Mouse (Mus musculus) neural tube, embryonic 13.5 days (tissue): ENCODE measurements around the gene Rbfox1. TPM values are rescaled to one million over a fixed set of nuclear protein-coding genes. Genes with fewer than 3 reads are reported as not detected.

Experiments
- ATAC-seq: fragments of 200-750 bp; cut with Nextera tagmentation; 2 replicates; pipeline ENCODE4 v1.8.0; 2017; ENCODE audit warnings: low read depth, mild to moderate bottlenecking, moderate TSS enrichment, moderate library complexity
- H3K27ac ChIP-seq: fragments of 300-500 bp; sonication (generic); replicated peaks from 2 replicates; pipeline ENCODE4 v1.5.1; 2015; ENCODE audit warnings: moderate library complexity, mild to moderate bottlenecking, inconsistent platforms
- H3K27me3 ChIP-seq: fragments of 300-500 bp; sonication (generic); 2 replicates; pipeline ENCODE4 v1.6.1; 2015; ENCODE audit warnings: mild to moderate bottlenecking, inconsistent platforms
- H3K36me3 ChIP-seq: fragments of 300-500 bp; sonication (generic); 2 replicates; pipeline ENCODE4 v1.6.1; 2015; ENCODE audit warnings: mild to moderate bottlenecking, inconsistent platforms
- H3K4me1 ChIP-seq: fragments of 300-500 bp; sonication (generic); replicated peaks from 2 replicates; pipeline ENCODE4 v1.6.1; 2015; ENCODE audit warnings: inconsistent platforms
- H3K4me2 ChIP-seq: fragments of 300-500 bp; sonication (generic); 2 replicates; pipeline ENCODE4 v1.6.1; 2015; ENCODE audit warnings: inconsistent platforms, mild to moderate bottlenecking, moderate library complexity
- H3K4me3 ChIP-seq: fragments of 300-500 bp; sonication (generic); 2 replicates; pipeline ENCODE4 v1.5.1; 2015; ENCODE audit warnings: mild to moderate bottlenecking, inconsistent platforms
- H3K9ac ChIP-seq: fragments of 300-500 bp; sonication (generic); 2 replicates; pipeline ENCODE4 v1.6.1; 2015; ENCODE audit warnings: moderate library complexity, mild to moderate bottlenecking, inconsistent platforms
- H3K9me3 ChIP-seq: fragments of 300-500 bp; sonication (generic); 2 replicates; pipeline ENCODE4 v1.6.1; 2016; ENCODE audit warnings: inconsistent platforms
- WGBS: fragments of 180-500 bp; shearing (Covaris S2); methylation state at CpG from one replicate; pipeline ENCODE4 v1.1.7; 2015; 5-methylcytosine and 5-hydroxymethylcytosine counted together
- polyA plus RNA-seq: library from polyadenylated mRNA; unstranded; fragments of >200 nt; fragmentation: Nextera tagmentation; extraction: Ambion mirVana; gene quantifications from 2 replicates; pipeline ENCODE4 v1.2.1, GENCODE M21; 2015

Gene Rbfox1
- polyA plus RNA-seq, 1 experiment from 2014 or later, result 229 TPM

GRCm38 (mm10) chr16:6712341-6712740 is 827.2 kb downstream of the Rbfox1 start:
- Histone ChIP-seq H3K27ac (no peak overlapping the region), H3K4me1 (peaks cover 6% of the 10 kb centered on the region), H3K36me3 (no peaks in the 10 kb centered on the region), H3K27me3 (no peaks in the 10 kb centered on the region), H3K9me3 (no peaks in the 10 kb centered on the region), H3K4me3 (no peak overlapping the region), H3K9ac (no peak overlapping the region), H3K4me2 (no peak overlapping the region)
- no peak for ATAC-seq
- 95% methylated on average over 1 of the region's 1 CpGs for WGBS

DNA sequence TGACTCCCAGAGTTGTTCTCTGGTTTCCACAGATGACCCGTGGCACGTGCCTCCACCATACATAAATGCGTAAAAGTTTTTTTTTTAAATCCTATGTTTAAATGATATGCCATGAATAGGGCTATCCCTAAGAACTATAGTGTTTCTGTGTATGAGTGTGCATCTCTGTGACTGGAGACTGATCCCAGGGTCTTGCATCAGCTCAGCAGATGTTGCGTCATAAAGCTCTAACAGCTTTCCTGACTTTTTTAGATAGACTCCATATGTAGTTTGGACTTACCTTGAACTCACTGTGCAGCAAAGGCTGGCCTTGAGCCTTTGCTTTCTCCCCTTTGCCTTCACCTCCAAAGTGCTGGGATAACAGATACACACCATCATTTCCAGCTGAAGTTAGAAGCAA is 830.1 kb downstream of the Rbfox1 start:
- no peak overlapping the region for H3K4me3 ChIP-seq
- no peaks in the 10 kb centered on the region for H3K27me3 ChIP-seq
- no peak overlapping the region for H3K4me2 ChIP-seq
- no peaks in the 10 kb centered on the region for H3K36me3 ChIP-seq
- no peaks in the 10 kb centered on the region for H3K9me3 ChIP-seq
- H3K9ac ChIP-seq, result no peak overlapping the region
- H3K27ac ChIP-seq, result no peak overlapping the region
- ATAC-seq, result no peak
- peaks cover 6% of the 10 kb centered on the region for H3K4me1 ChIP-seq
- WGBS, result 91% methylated on average over 4 of the region's 4 CpGs

DNA sequence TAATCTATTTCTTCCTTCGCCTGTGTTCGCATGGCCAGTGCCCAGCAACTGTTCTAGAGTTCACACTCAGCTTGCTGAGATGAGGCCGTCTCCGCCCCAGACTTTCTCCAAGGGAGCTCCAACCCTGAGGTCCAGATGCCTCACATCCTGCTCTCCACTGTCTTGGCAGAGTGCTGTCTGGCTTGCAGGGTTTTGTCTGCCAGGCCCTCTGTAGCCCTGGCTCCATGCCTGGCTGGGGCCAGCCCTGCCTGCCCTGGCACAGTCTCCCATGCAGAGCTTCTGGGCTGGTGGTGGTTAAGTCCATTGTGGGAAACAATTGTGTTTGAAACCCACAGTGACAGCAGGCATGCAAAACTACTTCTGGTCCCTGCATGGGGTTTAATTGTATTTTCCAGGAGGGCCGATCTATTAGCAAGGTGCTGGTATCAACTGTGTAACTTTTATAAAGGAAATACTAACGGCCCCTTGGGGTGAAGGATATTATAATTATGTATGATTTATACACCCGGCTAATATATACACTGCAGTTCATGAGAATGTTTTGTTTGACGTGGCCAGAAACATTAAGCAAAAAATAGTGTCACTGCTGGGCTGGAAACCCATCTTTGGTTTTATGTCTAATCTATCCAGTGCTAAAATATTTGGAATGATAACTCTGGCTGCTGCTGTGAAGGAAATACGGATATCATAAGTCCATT is 831.2 kb downstream of the Rbfox1 start:
- ATAC-seq, result peak; percentile 59
- H3K27me3 ChIP-seq, result no peaks in the 10 kb centered on the region
- WGBS, result 74% methylated on average over 9 of the region's 9 CpGs
- H3K4me1 ChIP-seq, result peaks cover 6% of the 10 kb centered on the region
- no peaks in the 10 kb centered on the region for H3K36me3 ChIP-seq
- no peaks in the 10 kb centered on the region for H3K9me3 ChIP-seq
- H3K9ac ChIP-seq, result no peak overlapping the region
- H3K4me2 ChIP-seq, result no peak overlapping the region
- H3K4me3 ChIP-seq, result no peak overlapping the region
- no peak overlapping the region for H3K27ac ChIP-seq

GRCm38 (mm10) chr16:6719027-6719426 is 833.9 kb downstream of the Rbfox1 start:
- H3K4me3 ChIP-seq, result no peak overlapping the region
- no peaks in the 10 kb centered on the region for H3K9me3 ChIP-seq
- no peak overlapping the region for H3K4me2 ChIP-seq
- peaks cover 8% of the 10 kb centered on the region for H3K4me1 ChIP-seq
- H3K36me3 ChIP-seq, result no peaks in the 10 kb centered on the region
- ATAC-seq, result no peak
- H3K9ac ChIP-seq, result no peak overlapping the region
- H3K27ac ChIP-seq, result peak overlapping the region; percentile 67
- 65% methylated on average over 8 of the region's 8 CpGs for WGBS
- no peaks in the 10 kb centered on the region for H3K27me3 ChIP-seq

- 73% methylated on average over 4 of the region's 4 CpGs for WGBS
- Histone ChIP-seq H3K4me2 (no peak overlapping the region), H3K9me3 (no peaks in the 10 kb centered on the region), H3K27me3 (no peaks in the 10 kb centered on the region), H3K9ac (no peak overlapping the region), H3K36me3 (no peaks in the 10 kb centered on the region), H3K27ac (no peak overlapping the region), H3K4me3 (no peak overlapping the region), H3K4me1 (no peaks in the 10 kb centered on the region)
- no peak for ATAC-seq
These were observed 847.5 kb downstream of the Rbfox1 start for GRCm38 (mm10) chr16:6732646-6733045.

DNA sequence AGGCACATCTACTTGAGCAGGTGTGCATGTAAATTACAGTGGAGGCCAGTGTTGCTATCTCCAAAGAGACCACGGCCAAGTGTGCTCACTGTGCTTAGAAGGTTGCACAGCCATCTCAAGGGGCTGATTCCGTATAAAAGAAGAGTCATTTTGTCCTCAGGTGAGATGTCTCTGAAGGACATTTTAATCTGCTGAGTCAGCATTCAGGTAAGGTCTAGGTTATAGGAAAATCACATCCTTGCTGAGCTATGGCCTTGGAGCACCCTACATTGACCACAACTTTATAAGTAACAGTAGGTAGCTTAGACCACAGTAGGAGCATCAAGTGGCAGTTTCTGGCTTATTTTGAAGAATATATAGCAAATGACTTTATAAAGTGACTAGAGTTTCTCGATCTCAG is 848.3 kb downstream of the Rbfox1 start:
- no peak for ATAC-seq
- 92% methylated on average over 3 of the region's 3 CpGs for WGBS

GRCm38 (mm10) chr16:6736566-6736965 is 851.4 kb downstream of the Rbfox1 start:
- 88% methylated on average over 2 of the region's 2 CpGs for WGBS
- no peaks in the 10 kb centered on the region for H3K9me3 ChIP-seq
- no peaks in the 10 kb centered on the region for H3K4me1 ChIP-seq
- ATAC-seq, result no peak
- no peaks in the 10 kb centered on the region for H3K36me3 ChIP-seq
- H3K9ac ChIP-seq, result no peak overlapping the region
- H3K27ac ChIP-seq, result no peak overlapping the region
- no peak overlapping the region for H3K4me2 ChIP-seq
- H3K4me3 ChIP-seq, result no peak overlapping the region
- H3K27me3 ChIP-seq, result no peaks in the 10 kb centered on the region

More for the DNA sequence above, 848.3 kb downstream of the Rbfox1 start:
- H3K36me3 ChIP-seq, result no peaks in the 10 kb centered on the region
- no peaks in the 10 kb centered on the region for H3K4me1 ChIP-seq
- no peaks in the 10 kb centered on the region for H3K9me3 ChIP-seq
- H3K4me3 ChIP-seq, result no peak overlapping the region
- no peaks in the 10 kb centered on the region for H3K27me3 ChIP-seq
- H3K27ac ChIP-seq, result no peak overlapping the region
- H3K9ac ChIP-seq, result no peak overlapping the region
- no peak overlapping the region for H3K4me2 ChIP-seq

DNA sequence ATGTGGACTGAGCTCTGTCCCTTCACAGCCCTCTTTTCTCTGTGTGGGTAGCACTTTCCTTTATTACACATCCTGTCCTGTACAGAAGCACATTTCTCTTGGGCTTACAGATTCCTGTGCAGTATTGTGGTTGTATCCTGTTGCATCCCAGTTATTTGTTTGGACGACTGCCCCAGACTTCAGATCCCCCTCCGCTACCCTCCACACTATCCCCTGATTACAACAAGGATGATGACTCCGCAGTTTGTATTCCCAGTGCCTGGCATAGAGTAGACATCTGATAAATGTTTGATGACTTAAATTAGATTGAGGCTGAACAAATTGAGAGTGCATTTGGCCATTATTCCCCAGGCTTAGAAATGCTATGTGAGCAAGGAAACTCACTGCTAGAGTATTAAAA is 851.8 kb downstream of the Rbfox1 start:
- ATAC-seq, result no peak
- Histone ChIP-seq H3K36me3 (no peaks in the 10 kb centered on the region), H3K27me3 (no peaks in the 10 kb centered on the region), H3K27ac (no peak overlapping the region), H3K4me3 (no peak overlapping the region), H3K4me1 (no peaks in the 10 kb centered on the region), H3K9ac (no peak overlapping the region), H3K9me3 (no peaks in the 10 kb centered on the region), H3K4me2 (no peak overlapping the region)
- WGBS, result 73% methylated on average over 3 of the region's 3 CpGs

GRCm38 (mm10) chr16:6746116-6746515 is 861.0 kb downstream of the Rbfox1 start:
- Histone ChIP-seq H3K9me3 (no peaks in the 10 kb centered on the region), H3K4me1 (0 out of 2 replicates have a peak, but pooled peaks cover 9% of the 10 kb centered on the region), H3K27me3 (no peaks in the 10 kb centered on the region), H3K4me3 (no peak overlapping the region), H3K27ac (no peak overlapping the region), H3K9ac (no peak overlapping the region), H3K36me3 (no peaks in the 10 kb centered on the region), H3K4me2 (no peak overlapping the region)
- WGBS, result 71% methylated on average over 2 of the region's 2 CpGs
- ATAC-seq, result no peak

- Histone ChIP-seq H3K4me2 (no peak overlapping the region), H3K36me3 (no peaks in the 10 kb centered on the region), H3K4me1 (peaks cover 6% of the 10 kb centered on the region; the same call in 1 of the 2 replicates), H3K4me3 (no peak overlapping the region), H3K9ac (no peak overlapping the region), H3K27ac (no peak overlapping the region), H3K27me3 (no peaks in the 10 kb centered on the region), H3K9me3 (no peaks in the 10 kb centered on the region)
- WGBS, result 55% methylated on average over 2 of the region's 2 CpGs
- ATAC-seq, result no peak
These were observed 865.3 kb downstream of the Rbfox1 start for GRCm38 (mm10) chr16:6750491-6750890.

DNA sequence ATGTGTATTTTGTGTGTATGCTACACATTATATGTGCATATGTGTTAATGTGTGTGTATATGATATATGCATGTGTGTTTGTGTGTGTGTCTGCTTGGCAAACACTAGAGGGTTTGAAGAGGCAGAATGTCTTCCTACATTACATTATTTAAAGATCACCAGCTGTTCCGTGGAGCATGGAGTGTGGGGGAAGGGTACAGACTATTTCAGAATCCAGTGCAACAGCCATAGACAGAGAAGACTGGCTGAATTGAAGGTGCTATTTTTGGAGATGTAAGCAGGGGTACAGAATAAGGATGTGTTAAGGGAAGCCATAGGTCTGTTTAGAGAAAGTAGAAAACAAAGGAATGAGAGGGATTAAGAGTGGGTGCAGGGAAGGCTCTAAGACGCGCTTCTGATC is 869.7 kb downstream of the Rbfox1 start:
- WGBS, result 67% methylated on average over 3 of the region's 3 CpGs
- ATAC-seq, result no peak
- H3K27ac ChIP-seq, result no peak overlapping the region
- H3K9me3 ChIP-seq, result no peaks in the 10 kb centered on the region
- no peak overlapping the region for H3K4me2 ChIP-seq
- no peaks in the 10 kb centered on the region for H3K36me3 ChIP-seq
- H3K27me3 ChIP-seq, result no peaks in the 10 kb centered on the region
- H3K9ac ChIP-seq, result no peak overlapping the region
- peaks cover 6% of the 10 kb centered on the region; the same call in 1 of the 2 replicates for H3K4me1 ChIP-seq
- no peak overlapping the region for H3K4me3 ChIP-seq

- Histone ChIP-seq H3K4me2 (no peak overlapping the region), H3K27me3 (no peaks in the 10 kb centered on the region), H3K36me3 (no peaks in the 10 kb centered on the region), H3K4me1 (peaks cover 20% of the 10 kb centered on the region), H3K9me3 (no peaks in the 10 kb centered on the region), H3K27ac (peak overlapping the region; percentile 75), H3K9ac (no peak overlapping the region), H3K4me3 (no peak overlapping the region)
- 35% methylated on average over 14 of the region's 14 CpGs for WGBS
- peak; percentile 87 for ATAC-seq
These were observed 884.5 kb downstream of the Rbfox1 start for GRCm38 (mm10) chr16:6769495-6770237.
